Mouse (Mus musculus) liver, adult 2 months (tissue): Measurements from ENCODE around the gene Meis2.

Experiments used
- CTCF ChIP-seq: fragments of 200-500 bp; IDR thresholded peaks from 2 replicates; pipeline ENCODE4 v1.5.1; 2011; ENCODE audit warnings: low read depth, low read length, control low read depth
- POLR2A ChIP-seq: fragments of 200-500 bp; IDR thresholded peaks from 2 replicates; pipeline ENCODE4 v1.6.1; 2011; ENCODE audit warnings: low read length, control low read depth; ENCODE audit not compliant: insufficient read depth; ENCODE audit errors: extremely low read depth

- TF ChIP-seq POLR2A (no peak), CTCF (no peak)
These were observed 139.9 kb downstream of the Meis2 start for GRCm38 (mm10) chr2:115925744-115926143.
